Mouse (Mus musculus) cerebellum, adult 2 months (tissue): ENCODE measurements at regions not wholly inside any gene's neighbourhood (a gene's known extent, or its start where the extent isn't known, plus 50 kb on each side); places are given as distances from the start of the nearest gene placed in this dataset.

ENCODE experiments used
- DNase-seq, 2 experiments: peaks; one replicate each; pipeline ENCODE4 v3.0.0; 2021
- H3K27ac ChIP-seq: fragments of 200-500 bp; 2 replicates; pipeline ENCODE4 v1.5.1; 2012; ENCODE audit warnings: low read length, control low read depth, inconsistent platforms; ENCODE audit not compliant: insufficient read depth
- H3K27me3 ChIP-seq: fragments of 200-500 bp; 2 replicates; pipeline ENCODE4 v1.6.1; 2012; ENCODE audit warnings: inconsistent platforms, mild to moderate bottlenecking, low read length, moderate library complexity; ENCODE audit not compliant: control insufficient read depth, insufficient read depth
- H3K4me1 ChIP-seq: fragments of 200-500 bp; 2 replicates; pipeline ENCODE4 v1.6.1; 2011; ENCODE audit warnings: low read length; ENCODE audit not compliant: control insufficient read depth, insufficient read depth
- H3K4me3 ChIP-seq: fragments of 200-500 bp; replicated peaks from 2 replicates; pipeline ENCODE3; 2011; ENCODE audit warnings: mild to moderate bottlenecking, low read depth, low read length, control low read depth; ENCODE audit not compliant: insufficient read depth
- CTCF ChIP-seq: fragments of 200-500 bp; IDR thresholded peaks from 2 replicates; pipeline ENCODE4 v1.5.1; 2011; ENCODE audit warnings: low read depth, mild to moderate bottlenecking, control low read depth, low read length, moderate library complexity, borderline replicate concordance; ENCODE audit not compliant: insufficient read depth
- POLR2A ChIP-seq: fragments of 200-500 bp; IDR thresholded peaks from 2 replicates; pipeline ENCODE4 v1.6.1; 2011; ENCODE audit warnings: low read length, control low read depth, borderline replicate concordance; ENCODE audit not compliant: insufficient read depth
- WGBS: fragments of 180-500 bp; shearing (Covaris S2); methylation state at CpG from one replicate; pipeline ENCODE4 v1.1.7; 2018; 5-methylcytosine and 5-hydroxymethylcytosine counted together

- Histone ChIP-seq H3K4me1 (no peaks in the 10 kb centered on the region), H3K27me3 (no peaks in the 10 kb centered on the region), H3K27ac (no peak overlapping the region), H3K4me3 (no peak overlapping the region)
- DNase-seq, result no peak
- TF ChIP-seq POLR2A (no peak), CTCF (no peak)
- 79% methylated on average over 7 of the region's 7 CpGs for WGBS
Observed at GRCm38 (mm10) chr4:9162374-9162773, 923.5 kb upstream of the Car8 start.

DNA sequence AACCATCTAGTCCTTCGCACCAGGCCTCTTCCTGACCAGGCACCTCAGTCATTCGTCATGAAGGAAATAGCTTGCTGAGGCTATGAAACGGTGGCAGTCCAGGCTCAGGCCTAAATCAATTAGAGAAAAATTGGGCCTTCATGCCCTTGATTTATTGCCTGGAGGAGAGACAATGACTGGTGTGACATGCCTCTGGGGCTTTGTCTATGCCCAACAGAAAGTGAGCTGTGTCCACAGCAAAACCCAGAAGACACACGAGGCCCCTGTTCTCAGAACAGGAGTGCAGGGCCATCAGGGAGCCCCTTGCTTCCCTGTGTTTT lies 922.9 kb upstream of the Car8 start:
- H3K4me1 ChIP-seq, result no peaks in the 10 kb centered on the region
- WGBS, result 76% methylated on average over 4 of the region's 4 CpGs
- DNase-seq, result no peak
- TF ChIP-seq POLR2A (no peak), CTCF (no peak)
- no peaks in the 10 kb centered on the region for H3K27me3 ChIP-seq
- no peak overlapping the region for H3K4me3 ChIP-seq
- no peak overlapping the region for H3K27ac ChIP-seq

DNA sequence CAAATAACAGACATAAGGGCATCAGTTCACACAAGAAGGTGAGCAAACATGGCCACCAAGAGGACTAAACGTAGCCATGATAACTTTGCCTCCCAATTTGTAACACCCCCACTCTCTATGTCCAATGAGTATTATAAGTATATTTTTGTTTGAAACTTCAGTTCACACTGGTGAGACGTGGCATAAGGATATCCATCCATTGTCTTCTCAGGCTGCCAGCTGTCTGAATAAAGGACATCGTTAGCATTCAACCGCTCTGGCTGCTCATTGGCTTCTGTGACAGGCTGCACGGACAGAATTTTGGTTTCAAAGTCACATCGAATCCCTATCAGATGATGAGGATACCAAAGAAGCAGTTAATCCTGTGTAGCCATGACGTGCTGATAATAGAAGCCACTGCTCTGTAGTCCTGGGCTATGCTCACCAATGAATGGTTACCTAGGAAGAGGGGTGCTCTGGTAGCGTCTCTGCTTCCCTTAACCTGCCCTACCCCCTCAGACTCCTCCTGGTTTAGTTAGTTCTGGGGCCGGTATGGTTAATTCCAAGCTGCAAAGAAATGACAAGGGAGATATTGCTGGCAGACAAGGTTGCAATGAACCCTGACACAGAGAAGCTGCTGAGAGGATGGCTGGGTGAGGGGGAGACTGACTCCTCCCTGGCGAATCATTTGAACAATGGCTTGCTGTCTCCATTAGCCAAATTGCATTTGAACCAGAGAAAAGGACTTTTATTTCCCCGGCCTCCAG lies 922.4 kb upstream of the Car8 start:
- no peak for DNase-seq
- no peak for TF ChIP-seq POLR2A
- no peak for TF ChIP-seq CTCF
- no peak overlapping the region for H3K4me3 ChIP-seq
- no peaks in the 10 kb centered on the region for H3K4me1 ChIP-seq
- no peak overlapping the region for H3K27ac ChIP-seq
- WGBS, result 75% methylated on average over 11 of the region's 11 CpGs
- H3K27me3 ChIP-seq, result no peaks in the 10 kb centered on the region

DNA sequence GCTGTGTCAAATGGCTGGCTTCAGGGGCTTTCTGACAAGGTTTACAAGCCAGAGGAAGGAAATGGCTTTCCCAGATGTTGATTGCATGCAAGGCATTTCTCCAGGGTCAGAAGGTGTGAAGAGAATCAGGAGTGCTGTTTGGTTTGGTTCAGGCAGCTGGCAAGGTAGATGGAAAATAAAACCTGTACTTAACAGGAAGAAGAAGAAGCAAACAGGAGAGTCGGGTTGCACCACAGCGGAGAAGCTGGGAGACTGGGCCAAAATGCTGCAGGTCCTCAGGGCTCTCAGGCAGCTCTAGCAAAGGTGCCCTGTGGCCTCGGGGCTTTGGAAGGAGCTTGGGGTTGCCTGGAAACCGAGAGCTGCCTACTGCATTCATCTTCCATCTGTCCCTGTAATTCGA lies 908.9 kb upstream of the Car8 start:
- no peaks in the 10 kb centered on the region for H3K27me3 ChIP-seq
- 16% methylated on average over 5 of the region's 5 CpGs for WGBS
- peak in 1 of 2 experiments; percentile 35 for DNase-seq
- no peak for TF ChIP-seq CTCF
- no peak for TF ChIP-seq POLR2A
- H3K4me1 ChIP-seq, result no peaks in the 10 kb centered on the region
- H3K4me3 ChIP-seq, result no peak overlapping the region
- H3K27ac ChIP-seq, result no peak overlapping the region

DNA sequence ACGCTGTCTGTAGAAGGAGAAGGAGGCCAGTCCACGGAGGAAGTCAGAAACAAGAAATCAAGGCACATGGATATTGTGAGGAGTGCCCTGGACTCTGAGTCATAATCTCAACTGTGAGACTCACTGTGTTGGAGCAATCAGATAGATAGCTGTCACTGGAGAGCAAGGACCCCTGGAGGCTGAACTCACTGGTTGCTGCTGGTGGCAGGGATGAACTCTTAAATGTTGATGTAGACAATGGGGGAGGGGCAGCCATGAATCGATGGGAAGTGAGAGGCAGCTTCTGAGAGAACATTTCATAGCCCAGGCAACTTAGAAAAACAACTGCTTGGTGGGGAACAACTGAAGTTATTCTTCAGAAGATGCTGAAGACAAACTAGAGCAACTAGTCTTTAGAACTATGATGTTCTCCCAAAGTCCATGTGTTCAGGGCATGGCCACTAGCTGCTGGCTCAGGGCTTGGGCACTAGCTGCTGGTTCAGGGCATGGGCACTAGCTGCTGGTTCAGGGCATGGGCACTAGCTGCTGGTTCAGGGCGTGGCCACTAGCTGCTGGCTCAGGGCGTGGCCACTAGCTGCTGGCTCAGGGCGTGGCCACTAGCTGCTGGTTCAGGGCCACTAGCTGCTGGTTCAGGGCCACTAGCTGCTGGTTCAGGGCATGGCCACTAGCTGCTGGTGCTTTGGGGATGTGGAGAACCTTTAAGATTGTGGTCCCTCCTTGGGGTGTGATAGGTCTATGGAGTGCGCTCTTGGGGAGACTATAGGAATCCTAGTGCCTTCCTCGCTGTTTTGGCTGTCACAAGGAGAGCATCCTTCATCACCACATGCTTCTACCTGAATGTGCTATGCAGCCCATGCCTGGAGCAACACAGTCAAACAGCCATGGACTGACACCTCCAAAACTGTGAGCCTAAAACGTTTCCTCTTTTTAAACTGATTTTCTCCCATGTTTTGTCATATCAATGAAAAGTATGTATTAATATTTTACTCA lies 905.7 kb upstream of the Car8 start:
- no peak for DNase-seq
- Histone ChIP-seq H3K27ac (no peak overlapping the region), H3K27me3 (no peaks in the 10 kb centered on the region), H3K4me3 (no peak overlapping the region), H3K4me1 (no peaks in the 10 kb centered on the region)
- TF ChIP-seq CTCF (no peak), POLR2A (no peak)
- WGBS, result 90% methylated on average over 9 of the region's 9 CpGs

DNA sequence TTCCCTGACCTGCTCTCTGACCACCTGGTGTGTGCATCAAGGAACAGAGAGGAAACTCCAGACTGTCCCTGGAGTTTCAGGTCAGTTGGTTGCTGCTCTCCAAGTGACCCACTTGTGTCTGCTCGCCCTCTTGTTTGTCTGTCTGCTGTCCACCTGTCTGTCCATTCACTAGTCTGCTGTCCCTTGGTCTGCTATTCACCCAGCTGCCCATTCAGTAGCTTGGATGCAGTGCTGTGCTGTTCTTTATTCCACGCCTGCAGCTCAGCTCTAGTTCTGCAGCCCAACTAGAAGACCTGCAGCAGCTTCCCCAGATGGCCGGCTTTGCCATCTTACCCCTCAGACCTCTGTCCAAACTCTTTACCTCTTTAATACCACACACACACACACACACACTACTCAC lies 904.2 kb upstream of the Car8 start:
- TF ChIP-seq POLR2A, result no peak
- DNase-seq, result no peak
- no peak overlapping the region for H3K27ac ChIP-seq
- no peak overlapping the region for H3K4me3 ChIP-seq
- WGBS, result 86% methylated on average over 3 of the region's 3 CpGs
- H3K4me1 ChIP-seq, result no peaks in the 10 kb centered on the region; the same call in 1 of the 2 replicates
- no peaks in the 10 kb centered on the region for H3K27me3 ChIP-seq

GRCm38 (mm10) chr4:9141946-9142683 lies 903.3 kb upstream of the Car8 start:
- TF ChIP-seq CTCF, result no peak
- no peak for TF ChIP-seq POLR2A
- WGBS, result 90% methylated on average over 16 of the region's 16 CpGs
- DNase-seq, result no peak
- Histone ChIP-seq H3K27ac (no peak overlapping the region), H3K4me3 (no peak overlapping the region), H3K27me3 (no peaks in the 10 kb centered on the region), H3K4me1 (no peaks in the 10 kb centered on the region; the same call in 1 of the 2 replicates)

GRCm38 (mm10) chr4:9140691-9141090 lies 901.9 kb upstream of the Car8 start:
- Histone ChIP-seq H3K4me1 (peaks cover 4% of the 10 kb centered on the region; the same call in 1 of the 2 replicates), H3K27me3 (no peaks in the 10 kb centered on the region), H3K27ac (no peak overlapping the region), H3K4me3 (no peak overlapping the region)
- 71% methylated on average over 3 of the region's 3 CpGs for WGBS
- TF ChIP-seq POLR2A, result no peak
- TF ChIP-seq CTCF, result no peak
- peak; percentile 37 to 65 for DNase-seq
